Mouse (Mus musculus) CH12.LX (cell line): ENCODE results near the gene Ogfod3. TPM values are rescaled to one million over a fixed set of nuclear protein-coding genes. Genes with fewer than 3 reads are reported as not detected.

Experiments used
- DNase-seq: peaks from one replicate; pipeline ENCODE4 v3.0.0-alpha.2; 2013; ENCODE audit errors: extremely low read depth
- H3K27ac ChIP-seq: 2 replicates; pipeline ENCODE4 v1.5.1; 2012; ENCODE audit warnings: low read depth, mild to moderate bottlenecking, control low read depth, moderate library complexity; ENCODE audit not compliant: insufficient read depth
- H3K27me3 ChIP-seq: replicated peaks from 2 replicates; pipeline ENCODE3; 2012; ENCODE audit warnings: inconsistent platforms
- H3K36me3 ChIP-seq, 2 experiments: replicated peaks in 1 of 2; 2 replicates each; pipeline versions ENCODE3 to v1.6.1; 2012; ENCODE audit warnings: inconsistent platforms in 1 of 2, low read length in 1 of 2, mild to moderate bottlenecking in 1 of 2, mixed read lengths in 1 of 2, moderate library complexity in 1 of 2; ENCODE audit not compliant: control insufficient read depth in 1 of 2, insufficient read depth in 1 of 2
- H3K4me1 ChIP-seq, 2 experiments: 2 replicates each; pipeline ENCODE4 v1.6.1; 2012; ENCODE audit warnings: inconsistent platforms in 1 of 2, moderate library complexity in 1 of 2; ENCODE audit not compliant: insufficient read depth in 2 of 2, control insufficient read depth in 1 of 2
- H3K4me2 ChIP-seq: 2 replicates; pipeline ENCODE4 v1.6.1; 2012; ENCODE audit warnings: low read depth, mild to moderate bottlenecking, control low read depth; ENCODE audit not compliant: poor library complexity, insufficient read depth, severe bottlenecking
- H3K4me3 ChIP-seq, 3 experiments: fragments of 150-350 bp in 1 of 3; sonication (generic) in 1 of 3; replicated peaks in 1 of 3; 2 replicates each; pipeline versions ENCODE3 to v1.5.1; 2011 to 2012; ENCODE audit warnings: low read depth in 2 of 3, low read length in 2 of 3, mild to moderate bottlenecking in 2 of 3, moderate library complexity in 2 of 3, control low read depth in 1 of 3, improper control_type of control experiment in 1 of 3, inconsistent platforms in 1 of 3, mixed read lengths in 1 of 3; ENCODE audit not compliant: poor library complexity in 1 of 3
- H3K79me2 ChIP-seq: replicated peaks from 2 replicates; pipeline ENCODE4 v1.6.1; 2012; ENCODE audit warnings: mild to moderate bottlenecking, moderate library complexity; ENCODE audit not compliant: control insufficient read depth, poor library complexity, insufficient read depth, severe bottlenecking; ENCODE audit errors: extremely low read depth
- H3K9ac ChIP-seq: 2 replicates; pipeline ENCODE4 v1.6.1; 2012; ENCODE audit warnings: low read depth, mild to moderate bottlenecking, control low read depth, moderate library complexity; ENCODE audit not compliant: insufficient read depth
- H3K9me3 ChIP-seq: replicated peaks from 2 replicates; pipeline ENCODE3; 2012; ENCODE audit warnings: low read length, inconsistent platforms, mixed read lengths
- BHLHE40 ChIP-seq: IDR thresholded peaks from 2 replicates; pipeline ENCODE4 v1.6.1; 2011; ENCODE audit warnings: mild to moderate bottlenecking, low read depth, low read length, improper control_type of control experiment
- CHD1 ChIP-seq: IDR thresholded peaks from 2 replicates; pipeline ENCODE4 v1.6.1; 2012; ENCODE audit warnings: low read depth, low read length, improper control_type of control experiment, inconsistent platforms
- CHD2 ChIP-seq: IDR thresholded peaks from 2 replicates; pipeline ENCODE4 v1.6.1; 2011; ENCODE audit warnings: low read length, improper control_type of control experiment
- CTCF ChIP-seq, 2 experiments: IDR thresholded peaks in 1 of 2; conservative IDR thresholded peaks in 1 of 2; 2 replicates each; pipeline ENCODE4 v1.5.1; 2011 to 2012; ENCODE audit warnings: low read depth in 2 of 2, low read length in 2 of 2, improper control_type of control experiment in 1 of 2, inconsistent platforms in 1 of 2, mild to moderate bottlenecking in 1 of 2, moderate library complexity in 1 of 2
- E2F4 ChIP-seq: IDR thresholded peaks from 2 replicates; pipeline ENCODE4 v1.6.1; 2011; ENCODE audit warnings: low read depth, low read length, improper control_type of control experiment; ENCODE audit not compliant: insufficient replicate concordance
- ELF1 ChIP-seq: IDR thresholded peaks from 2 replicates; pipeline ENCODE4 v1.6.1; 2014; ENCODE audit warnings: low read depth, mild to moderate bottlenecking, inconsistent platforms, low read length, improper control_type of control experiment
- EP300 ChIP-seq: IDR thresholded peaks from 2 replicates; pipeline ENCODE4 v1.6.1; 2011; ENCODE audit warnings: low read length, improper control_type of control experiment
- ETS1 ChIP-seq: conservative IDR thresholded peaks from 2 replicates; pipeline ENCODE4 v1.6.1; 2012; ENCODE audit warnings: low read depth, mild to moderate bottlenecking, inconsistent platforms, low read length, improper control_type of control experiment, moderate library complexity
- GABPA ChIP-seq: IDR thresholded peaks from 2 replicates; pipeline ENCODE4 v1.6.1; 2012; ENCODE audit warnings: low read depth, low read length, improper control_type of control experiment, inconsistent platforms; ENCODE audit not compliant: insufficient replicate concordance
- HCFC1 ChIP-seq: IDR thresholded peaks from 2 replicates; pipeline ENCODE4 v1.6.1; 2012; ENCODE audit warnings: low read depth, mild to moderate bottlenecking, inconsistent platforms, low read length, improper control_type of control experiment
- IRF4 ChIP-seq: IDR thresholded peaks from 2 replicates; pipeline ENCODE4 v1.6.1; 2014; ENCODE audit warnings: low read depth, mild to moderate bottlenecking, inconsistent platforms, low read length, improper control_type of control experiment
- JUN ChIP-seq: IDR thresholded peaks from 2 replicates; pipeline ENCODE4 v1.6.1; 2011; ENCODE audit warnings: low read depth, mild to moderate bottlenecking, low read length, improper control_type of control experiment, moderate library complexity; ENCODE audit not compliant: insufficient read depth
- JUND ChIP-seq: conservative IDR thresholded peaks from 2 replicates; pipeline ENCODE4 v1.6.1; 2011; ENCODE audit warnings: low read depth, low read length, improper control_type of control experiment
- KAT2A ChIP-seq: IDR thresholded peaks from 2 replicates; pipeline ENCODE4 v1.6.1; 2012; ENCODE audit warnings: low read length, improper control_type of control experiment, inconsistent platforms; ENCODE audit not compliant: insufficient replicate concordance
- MAFK ChIP-seq: IDR thresholded peaks from 2 replicates; pipeline ENCODE4 v1.6.1; 2011; ENCODE audit warnings: low read length, improper control_type of control experiment; ENCODE audit not compliant: insufficient replicate concordance
- MAX ChIP-seq: IDR thresholded peaks from 2 replicates; pipeline ENCODE4 v1.6.1; 2011; ENCODE audit warnings: low read length, improper control_type of control experiment
- MAZ ChIP-seq: IDR thresholded peaks from 2 replicates; pipeline ENCODE4 v1.6.1; 2012; ENCODE audit warnings: low read depth, mild to moderate bottlenecking, inconsistent platforms, low read length, improper control_type of control experiment, moderate library complexity
- MEF2A ChIP-seq: IDR thresholded peaks from 2 replicates; pipeline ENCODE4 v1.6.1; 2014; ENCODE audit warnings: low read depth, mild to moderate bottlenecking, inconsistent platforms, low read length, improper control_type of control experiment, borderline replicate concordance
- MXI1 ChIP-seq: IDR thresholded peaks from 2 replicates; pipeline ENCODE4 v1.6.1; 2011; ENCODE audit warnings: mild to moderate bottlenecking, low read depth, low read length, improper control_type of control experiment
- MYC ChIP-seq: IDR thresholded peaks from 2 replicates; pipeline ENCODE4 v1.6.1; 2011; ENCODE audit warnings: low read depth, mild to moderate bottlenecking, improper control_type of control experiment, low read length
- NELFE ChIP-seq: IDR thresholded peaks from 2 replicates; pipeline ENCODE4 v1.6.1; 2011; ENCODE audit warnings: low read depth, low read length, improper control_type of control experiment
- NRF1 ChIP-seq: IDR thresholded peaks from 2 replicates; pipeline ENCODE4 v1.6.1; 2014; ENCODE audit warnings: low read depth, mild to moderate bottlenecking, inconsistent platforms, low read length, improper control_type of control experiment, moderate library complexity
- PAX5 ChIP-seq: IDR thresholded peaks from 2 replicates; pipeline ENCODE4 v1.6.1; 2012; ENCODE audit warnings: low read length, inconsistent platforms, mixed read lengths
- POLR2A ChIP-seq: IDR thresholded peaks from 2 replicates; pipeline ENCODE4 v1.6.1; 2011; ENCODE audit warnings: low read depth, mild to moderate bottlenecking, improper control_type of control experiment, low read length
- POLR2AphosphoS2 ChIP-seq: IDR thresholded peaks from 2 replicates; pipeline ENCODE4 v1.6.1; 2011; ENCODE audit warnings: low read depth, low read length, improper control_type of control experiment
- RAD21 ChIP-seq: IDR thresholded peaks from 2 replicates; pipeline ENCODE4 v1.6.1; 2011; ENCODE audit warnings: low read depth, mild to moderate bottlenecking, low read length, improper control_type of control experiment, moderate library complexity
- RCOR1 ChIP-seq: conservative IDR thresholded peaks from 2 replicates; pipeline ENCODE4 v1.6.1; 2012; ENCODE audit warnings: low read depth, mild to moderate bottlenecking, inconsistent platforms, low read length, improper control_type of control experiment
- SIN3A ChIP-seq: IDR thresholded peaks from 2 replicates; pipeline ENCODE4 v1.6.1; 2012; ENCODE audit warnings: low read length, improper control_type of control experiment, inconsistent platforms
- SMC3 ChIP-seq: IDR thresholded peaks from 2 replicates; pipeline ENCODE4 v1.6.1; 2011; ENCODE audit warnings: low read depth, low read length, improper control_type of control experiment
- TBP ChIP-seq: conservative IDR thresholded peaks from 2 replicates; pipeline ENCODE4 v1.6.1; 2011; ENCODE audit warnings: low read depth, low read length, improper control_type of control experiment
- TCF12 ChIP-seq: IDR thresholded peaks from 2 replicates; pipeline ENCODE4 v1.6.1; 2014; ENCODE audit warnings: low read depth, mild to moderate bottlenecking, inconsistent platforms, low read length, improper control_type of control experiment
- UBTF ChIP-seq: IDR thresholded peaks from 2 replicates; pipeline ENCODE4 v1.6.1; 2012; ENCODE audit warnings: low read depth, mild to moderate bottlenecking, inconsistent platforms, low read length, improper control_type of control experiment, moderate library complexity
- USF1 ChIP-seq: IDR thresholded peaks from 2 replicates; pipeline ENCODE4 v1.6.1; 2014; ENCODE audit warnings: low read depth, mild to moderate bottlenecking, inconsistent platforms, low read length, improper control_type of control experiment
- USF2 ChIP-seq: conservative IDR thresholded peaks from 2 replicates; pipeline ENCODE4 v1.6.1; 2011; ENCODE audit warnings: low read depth, low read length, improper control_type of control experiment
- ZC3H11A ChIP-seq: IDR thresholded peaks from 2 replicates; pipeline ENCODE4 v1.6.1; 2012; ENCODE audit warnings: low read depth, mild to moderate bottlenecking, inconsistent platforms, low read length, improper control_type of control experiment
- ZKSCAN1 ChIP-seq: IDR thresholded peaks from 2 replicates; pipeline ENCODE4 v1.6.1; 2012; ENCODE audit warnings: low read depth, inconsistent platforms, low read length, improper control_type of control experiment, borderline replicate concordance
- ZMIZ1 ChIP-seq: IDR thresholded peaks from 2 replicates; pipeline ENCODE4 v1.6.1; 2012; ENCODE audit warnings: low read depth, mild to moderate bottlenecking, inconsistent platforms, low read length, improper control_type of control experiment
- ZNF384 ChIP-seq: IDR thresholded peaks from 2 replicates; pipeline ENCODE4 v1.6.1; 2012; ENCODE audit warnings: low read depth, low read length, improper control_type of control experiment, inconsistent platforms
- dilution Hi-C: fragments of 300-500 bp; cut with MboI; formaldehyde crosslinking; loops from 2 replicates; pipeline ENCODE4 v1.14.3; 2020; ENCODE audit warnings: low sequenced_read_pairs; ENCODE audit not compliant: extremely low pct_unique_long_range_greater_than_20kb, extremely low pct_ligation_motif_present
- in situ Hi-C: fragments of 300-500 bp; cut with MboI; formaldehyde crosslinking; loops from 3 replicates; pipeline ENCODE4 v1.14.3; 2019; ENCODE audit warnings: low sequenced_read_pairs, low pct_ligation_motif_present, low pct_unique_long_range_greater_than_20kb, mixed read lengths
- polyA plus RNA-seq: library from polyadenylated mRNA; unstranded; fragments of >175 nt; gene quantifications from 2 replicates; pipeline ENCODE4 v1.2.1, GENCODE M21; 2012; ENCODE audit warnings: low read depth; ENCODE audit not compliant: insufficient read length
- total RNA-seq, 2 experiments: library from RNA; depleted of rRNA; stranded (reverse); fragments of 300-350 nt in 1 of 2; fragments of >200 nt in 1 of 2; gene quantifications; 2 replicates each; pipeline ENCODE4 v1.2.3; 2012 to 2014

Gene Ogfod3
- total and polyA plus RNA-seq, 3 experiments = 13.7 to 18.4 (median 16.4) TPM

GRCm38 (mm10) chr11:121228129-121229017 is 23.9 kb upstream of the Ogfod3 start:
- TF ChIP-seq CHD1 (no peak), RCOR1 (no peak; the same call in 1 of the 2 replicates), ETS1 (no peak; the same call in 1 of the 2 replicates), HCFC1 (no peak), JUN (no peak), USF1 (no peak), E2F4 (no peak), CTCF (conservative IDR thresholded peaks at IDR 0.05 in 1 of 2, IDR thresholded peaks at IDR 0.05 in 1 of 2; ENCODE audit: low read depth in 2 of 2, low read length in 2 of 2) (no peak), ELF1 (no peak), CHD2 (peak; percentile 20; the same call in 1 of the 2 replicates), NELFE (no peak), MAFK (no peak), ZMIZ1 (no peak), TCF12 (0 out of 2 replicates have a peak, but pooled peaks have one; percentile 29), MAX (peak; percentile 29; the same call in 1 of the 2 replicates), JUND (no peak), ZC3H11A (no peak), PAX5 (no peak), SMC3 (no peak), UBTF (no peak), KAT2A (no peak), POLR2AphosphoS2 (no peak), BHLHE40 (no peak), USF2 (no peak), SIN3A (no peak; the same call in 1 of the 2 replicates), IRF4 (peak; percentile 94), GABPA (no peak), ZKSCAN1 (no peak), EP300 (peak; percentile 82), TBP (no peak), MXI1 (0 out of 2 replicates have a peak, but pooled peaks have one; percentile 32), MAZ (no peak; the same call in 1 of the 2 replicates), POLR2A (no peak), MEF2A (no peak), MYC (no peak), NRF1 (no peak), RAD21 (no peak), ZNF384 (no peak)
- H3K27ac ChIP-seq = peak overlapping the region; percentile 86

More at GRCm38 (mm10) chr11:121228129-121229017, 23.9 kb upstream of the Ogfod3 start:
- no peaks in the 10 kb centered on the region for H3K9me3 ChIP-seq
- peak; percentile 94 for DNase-seq
- peak overlapping the region; percentile 71 for H3K9ac ChIP-seq
- H3K4me2 ChIP-seq = peak overlapping the region; percentile 88
- no peaks in the 10 kb centered on the region for H3K27me3 ChIP-seq
- H3K36me3 ChIP-seq = peaks cover 40 to 46% of the 10 kb centered on the region in 2 experiments
- peaks cover 13 to 39% of the 10 kb centered on the region in 2 experiments for H3K4me1 ChIP-seq
- in situ Hi-C loops = no loop called here
- peaks cover 16% of the 10 kb centered on the region for H3K79me2 ChIP-seq
- peak overlapping the region; percentile 60 to 96 (median 81) for H3K4me3 ChIP-seq
- dilution Hi-C loops = no loop called here
